Mouse (Mus musculus): Measurements from ENCODE around the gene B3galt1.
A peak's percentile ranks its signal among the peaks of the same experiment; 100 is the strongest.

Gene B3galt1

GRCm38 (mm10) chr2:67565480-67566331 is at the start of gene B3galt1:
B3galt1 (plus strand) TSS chr2:67565871.
- DNase-seq (ENCODE audit: low read depth), result no peak

GRCm38 (mm10) chr2:67516405-67516804 is 49.3 kb upstream of the B3galt1 start:
- no peak for DNase-seq (ENCODE audit: low read depth)

- no peak for DNase-seq (ENCODE audit: low read depth)
These were observed 30.3 kb upstream of the B3galt1 start for GRCm38 (mm10) chr2:67535347-67535746.

- DNase-seq (ENCODE audit: low read depth), result no peak
These were observed 26.2 kb upstream of the B3galt1 start for GRCm38 (mm10) chr2:67539426-67539825.

- no peak for DNase-seq (ENCODE audit: low read depth)
These were observed 23.5 kb upstream of the B3galt1 start for GRCm38 (mm10) chr2:67541957-67542696.

- no peak for DNase-seq (ENCODE audit: low read depth)
These were observed 21.2 kb upstream of the B3galt1 start for GRCm38 (mm10) chr2:67544426-67544825.

GRCm38 (mm10) chr2:67564851-67565479 is 706 bp upstream of the B3galt1 start:
- no peak for DNase-seq (ENCODE audit: low read depth)

- DNase-seq (ENCODE audit: low read depth), result no peak
These were observed 895 bp downstream of the B3galt1 start for GRCm38 (mm10) chr2:67566566-67566965.

GRCm38 (mm10) chr2:67567141-67567680 is 1.5 kb downstream of the B3galt1 start:
- DNase-seq (ENCODE audit: low read depth), result no peak

- no peak for DNase-seq (ENCODE audit: low read depth)
These were observed 11.0 kb downstream of the B3galt1 start for GRCm38 (mm10) chr2:67576634-67577033.

- DNase-seq (ENCODE audit: low read depth), result no peak
These were observed 17.4 kb downstream of the B3galt1 start for GRCm38 (mm10) chr2:67583091-67583490.

- no peak for DNase-seq (ENCODE audit: low read depth)
These were observed 24.7 kb downstream of the B3galt1 start for GRCm38 (mm10) chr2:67590408-67590807.

- no peak for DNase-seq (ENCODE audit: low read depth)
These were observed 26.4 kb downstream of the B3galt1 start for GRCm38 (mm10) chr2:67591831-67592629.

GRCm38 (mm10) chr2:67622902-67623301 is 57.2 kb downstream of the B3galt1 start:
- no peak for DNase-seq (ENCODE audit: low read depth)

GRCm38 (mm10) chr2:67627667-67628066 is 62.0 kb downstream of the B3galt1 start:
- no peak for DNase-seq (ENCODE audit: low read depth)

- DNase-seq (ENCODE audit: low read depth), result no peak
These were observed 62.6 kb downstream of the B3galt1 start for GRCm38 (mm10) chr2:67628289-67628688.

- DNase-seq (ENCODE audit: low read depth), result no peak
These were observed 89.2 kb downstream of the B3galt1 start for GRCm38 (mm10) chr2:67654847-67655246.

- no peak for DNase-seq (ENCODE audit: low read depth)
These were observed 91.7 kb downstream of the B3galt1 start for GRCm38 (mm10) chr2:67657372-67657771.

GRCm38 (mm10) chr2:67658091-67658490 is 92.4 kb downstream of the B3galt1 start:
- DNase-seq (ENCODE audit: low read depth), result no peak

- no peak for DNase-seq (ENCODE audit: low read depth)
These were observed 106.0 kb downstream of the B3galt1 start for GRCm38 (mm10) chr2:67671721-67672120.

GRCm38 (mm10) chr2:67677697-67678096 is 112.0 kb downstream of the B3galt1 start:
- no peak for DNase-seq (ENCODE audit: low read depth)

- peak; percentile 3 for DNase-seq (ENCODE audit: low read depth)
These were observed 158.6 kb downstream of the B3galt1 start for GRCm38 (mm10) chr2:67724249-67724648.

Data from 416B (cell line).